Mouse (Mus musculus) thymus, postnatal 36 days (tissue): ENCODE data around the gene Polr1e.
"Not testable (repeated sequence)": the region's sequence is repeated elsewhere in the genome, so short reads cannot be mapped to it uniquely, and the experiment has no call there.

ENCODE experiments used
- DNase-seq, 2 experiments: peaks; one replicate each; pipeline ENCODE4 v3.0.0; 2022; ENCODE audit warnings: mixed read lengths in 2 of 2

The Polr1e gene

GRCm38 (mm10) chr4:45010806-45011415 lies 7.5 kb upstream of the Polr1e start:
- DNase-seq = no peak

- no peak for DNase-seq
Observed at GRCm38 (mm10) chr4:45011581-45012104, 6.7 kb upstream of the Polr1e start.

DNA sequence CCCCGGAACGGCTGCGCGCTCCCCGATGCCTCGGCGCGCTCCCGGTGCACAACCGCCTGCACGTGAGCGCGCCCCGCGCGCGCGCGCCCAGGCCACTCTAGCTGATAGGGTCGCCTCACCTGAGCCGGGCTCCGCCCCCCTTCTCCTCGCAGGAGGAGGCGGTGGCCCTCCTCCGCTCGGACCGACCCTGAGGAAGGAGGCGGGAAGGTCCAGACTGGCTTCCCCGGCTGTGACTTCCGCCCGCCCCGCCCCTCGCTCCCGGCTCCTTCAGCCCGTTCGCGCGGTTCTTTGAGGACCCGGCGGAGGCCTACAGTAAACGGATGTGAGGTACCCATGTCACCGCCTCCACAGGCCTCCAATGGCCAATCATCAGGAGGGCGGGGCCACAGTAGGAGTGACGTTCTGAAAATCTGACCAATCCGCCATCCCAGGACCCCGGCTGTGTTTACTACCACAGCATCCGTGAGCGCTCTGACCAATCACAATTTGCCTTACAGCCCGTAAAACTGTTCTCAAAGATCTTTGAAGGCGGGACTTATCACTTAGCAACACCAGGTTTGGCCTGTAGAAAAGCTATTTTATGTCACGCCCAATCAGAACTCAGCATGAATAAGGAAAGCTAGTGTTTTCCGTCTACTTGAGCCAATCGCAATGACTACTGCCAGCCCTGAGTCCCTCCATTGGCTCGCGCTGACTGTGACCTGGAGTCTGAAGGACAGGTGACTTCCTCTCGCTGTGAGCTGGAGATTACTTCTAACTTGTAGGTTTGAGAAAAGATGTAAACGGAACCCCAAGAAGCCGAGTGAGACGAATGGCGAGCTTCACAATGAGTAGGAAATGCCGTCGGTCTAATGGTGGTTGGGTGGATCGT lies 6.0 kb upstream of the Polr1e start, which contains the start of gene Zbtb5:
Gene Zbtb5, minus strand, starts transcription at position 308 of the 871 bp plus-strand sequence.
- DNase-seq = peak; percentile 98 to 100

- no peak for DNase-seq
Observed at GRCm38 (mm10) chr4:45013031-45013431, 5.4 kb upstream of the Polr1e start.

DNA sequence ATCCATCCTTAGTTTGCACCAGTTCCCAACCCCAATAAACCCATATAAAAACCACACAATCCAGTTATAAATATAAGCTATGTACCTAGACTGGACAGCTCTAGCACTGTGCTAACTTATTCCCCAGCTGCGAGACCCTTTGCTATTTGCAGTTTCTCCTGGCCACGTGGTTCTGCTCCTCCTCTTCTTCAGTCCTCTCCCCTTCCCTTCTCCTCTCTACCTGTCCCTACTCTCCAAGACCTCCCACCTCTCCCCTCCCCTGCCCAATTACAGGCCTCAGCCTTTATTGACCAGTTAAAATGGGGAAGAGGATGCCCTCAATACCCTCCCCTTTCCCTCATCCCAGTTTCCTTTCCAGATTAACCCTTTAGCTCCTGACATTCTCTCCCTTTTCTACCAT lies 4.8 kb upstream of the Polr1e start:
- no peak for DNase-seq

DNA sequence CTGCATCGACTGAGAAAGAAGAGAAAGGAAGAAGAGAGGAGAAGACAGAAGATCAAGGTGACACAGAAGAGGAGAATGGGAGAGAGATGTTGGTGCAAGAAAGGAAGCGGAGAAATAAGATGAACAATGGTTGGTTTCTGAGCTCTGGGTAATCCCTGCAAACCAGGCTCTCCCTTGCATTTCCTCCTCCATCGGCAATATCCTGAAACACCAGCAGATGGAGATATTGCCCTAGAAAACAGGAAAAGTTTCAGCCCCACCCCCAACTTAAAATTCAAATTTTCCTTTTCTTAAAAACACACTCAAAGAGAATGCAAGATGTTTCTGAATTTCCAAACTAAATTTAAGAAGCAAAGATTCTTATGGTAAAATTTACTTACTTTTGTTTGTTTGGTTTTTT lies 2.8 kb upstream of the Polr1e start:
- peak in 1 of 2 experiments; percentile 24 for DNase-seq

- no peak for DNase-seq
Observed at GRCm38 (mm10) chr4:45019009-45019408, 626 bp downstream of the Polr1e start.

- DNase-seq = no peak
Observed at GRCm38 (mm10) chr4:45026459-45026858, 8.1 kb downstream of the Polr1e start.

DNA sequence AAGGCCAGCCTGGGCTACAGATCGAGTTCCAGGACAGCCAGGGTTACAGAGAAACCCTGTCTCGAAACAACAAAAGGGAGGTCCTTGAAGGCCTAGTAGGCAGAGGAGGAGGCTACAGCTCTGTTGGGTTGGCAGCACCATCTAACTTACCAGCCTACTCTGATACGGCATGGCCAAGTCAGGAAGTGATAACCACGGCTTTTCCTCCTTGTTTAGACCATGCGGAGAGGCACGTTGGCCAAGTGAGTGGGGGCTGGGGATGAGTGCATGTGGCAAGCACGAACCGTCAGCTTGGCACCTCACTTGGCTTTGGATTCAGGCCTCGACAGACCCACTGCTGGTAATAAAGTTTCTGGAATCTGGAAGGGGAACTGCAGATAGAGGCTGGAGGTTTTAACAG lies 14.2 kb downstream of the Polr1e start:
- no peak for DNase-seq

- DNase-seq = no peak
Observed at GRCm38 (mm10) chr4:45034693-45035628, 16.6 kb downstream of the Polr1e start.

GRCm38 (mm10) chr4:45036048-45036447 lies 17.7 kb downstream of the Polr1e start:
- DNase-seq = no peak

- DNase-seq = no peak
Observed at GRCm38 (mm10) chr4:45036571-45036970, 18.2 kb downstream of the Polr1e start.

- DNase-seq = no peak
Observed at GRCm38 (mm10) chr4:45037455-45038410, 19.4 kb downstream of the Polr1e start.

DNA sequence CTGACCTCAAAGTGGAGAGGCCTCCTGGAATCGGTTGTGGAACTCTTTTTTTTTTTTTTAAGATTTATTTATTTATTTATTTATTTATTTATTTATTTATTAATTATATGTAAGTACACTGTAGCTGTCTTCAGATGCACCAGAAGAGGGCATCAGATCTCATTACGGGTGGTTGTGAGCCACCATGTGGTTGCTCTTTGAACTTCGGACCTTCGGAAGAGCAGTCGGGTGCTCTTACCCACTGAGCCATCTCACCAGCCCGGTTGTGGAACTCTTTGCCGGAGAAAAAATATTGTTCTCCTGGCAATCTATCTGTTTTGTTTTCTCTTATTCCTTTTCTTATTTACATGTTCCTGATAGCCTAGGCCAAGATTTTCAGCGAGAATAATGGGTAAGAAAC lies 20.5 kb downstream of the Polr1e start:
- not testable (repeated sequence) for DNase-seq

GRCm38 (mm10) chr4:45039546-45039945 lies 21.2 kb downstream of the Polr1e start:
- DNase-seq = not testable (repeated sequence)

DNA sequence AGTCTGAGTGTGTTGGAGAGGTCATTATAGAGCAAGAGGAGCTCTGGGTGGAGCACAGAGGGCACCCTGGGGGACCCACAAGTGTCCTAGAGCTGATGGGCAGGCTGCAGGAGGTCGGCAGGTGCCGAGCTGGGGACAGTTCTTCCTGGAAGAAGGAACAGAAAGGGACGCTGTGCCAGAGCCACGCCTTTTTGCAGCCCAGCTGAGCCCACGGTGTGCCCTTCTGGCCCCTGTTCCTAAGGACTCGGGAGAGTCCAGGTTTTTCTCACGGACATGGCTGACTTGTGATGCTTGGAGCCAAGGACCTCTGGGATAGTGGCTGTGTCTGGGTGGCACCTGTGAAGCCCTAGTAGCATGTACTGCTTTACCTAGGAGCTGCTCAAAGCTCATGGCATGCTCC lies 22.4 kb downstream of the Polr1e start:
- DNase-seq = no peak

DNA sequence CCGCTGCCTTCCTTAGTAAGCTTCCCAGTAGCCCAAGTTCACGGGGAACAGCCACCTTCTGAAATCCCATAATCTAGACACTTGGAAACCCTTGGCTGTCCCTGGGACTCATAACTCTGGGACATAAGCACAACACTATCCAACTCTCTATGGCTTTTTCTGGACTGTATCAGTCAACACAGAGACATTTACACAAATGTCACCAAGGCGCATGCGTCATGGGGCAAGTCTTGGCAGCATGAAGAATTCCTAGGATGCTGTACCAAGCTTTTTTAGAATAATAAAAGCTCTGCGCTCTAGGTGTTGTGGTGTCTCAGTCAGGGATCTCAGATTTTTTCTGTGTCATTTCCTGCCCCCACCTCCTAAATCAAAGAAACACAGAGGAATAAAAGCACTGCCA lies 28.3 kb downstream of the Polr1e start:
- no peak for DNase-seq

DNA sequence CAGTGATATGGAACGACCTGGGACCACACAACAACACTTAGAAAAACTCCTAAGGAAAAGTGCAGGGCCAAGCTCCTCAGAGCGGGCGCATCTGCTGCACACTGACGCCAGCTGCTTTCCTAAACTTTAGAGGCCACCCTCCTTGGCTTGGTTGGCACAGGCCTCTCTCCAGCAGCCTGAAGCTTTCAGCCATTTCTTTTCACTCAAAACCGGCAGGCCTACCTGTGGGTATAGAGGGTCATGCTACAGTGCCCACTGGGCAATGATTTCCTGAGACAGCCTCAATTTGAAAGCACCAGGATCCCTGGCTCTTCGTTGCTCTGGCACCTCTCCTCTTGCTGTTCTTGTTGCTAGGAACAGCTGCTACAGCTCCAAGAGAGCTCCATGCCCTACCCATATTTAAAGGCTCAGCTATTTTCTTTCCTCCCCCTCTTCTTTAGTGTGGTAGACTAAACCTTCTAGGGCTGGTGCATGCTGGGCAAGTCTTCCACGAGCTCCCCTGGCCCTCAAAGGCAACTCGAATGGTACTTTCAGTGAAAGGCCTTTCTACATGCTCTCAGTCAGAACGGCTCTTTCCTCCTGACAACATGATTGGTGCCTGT lies 29.0 kb downstream of the Polr1e start:
- DNase-seq = no peak

DNA sequence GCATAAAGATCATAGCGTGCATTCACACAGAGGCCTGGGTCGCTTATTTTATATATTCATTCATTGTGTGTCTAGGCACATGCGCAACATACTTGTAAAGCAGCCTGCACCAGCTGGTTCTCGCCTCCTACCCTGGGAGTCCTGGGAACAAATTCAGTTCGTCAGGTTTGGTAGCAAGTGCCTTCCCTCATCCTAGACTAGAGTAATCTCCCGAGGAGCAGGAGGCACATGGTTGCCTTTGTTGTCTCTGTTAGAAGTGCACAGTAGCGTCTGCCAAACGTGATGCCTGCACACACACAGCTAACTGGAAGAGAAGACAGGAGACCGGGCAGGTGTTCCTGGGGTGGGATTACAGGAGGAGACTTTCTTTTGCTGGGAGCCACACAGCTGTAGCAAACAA lies 29.6 kb downstream of the Polr1e start:
- no peak for DNase-seq

DNA sequence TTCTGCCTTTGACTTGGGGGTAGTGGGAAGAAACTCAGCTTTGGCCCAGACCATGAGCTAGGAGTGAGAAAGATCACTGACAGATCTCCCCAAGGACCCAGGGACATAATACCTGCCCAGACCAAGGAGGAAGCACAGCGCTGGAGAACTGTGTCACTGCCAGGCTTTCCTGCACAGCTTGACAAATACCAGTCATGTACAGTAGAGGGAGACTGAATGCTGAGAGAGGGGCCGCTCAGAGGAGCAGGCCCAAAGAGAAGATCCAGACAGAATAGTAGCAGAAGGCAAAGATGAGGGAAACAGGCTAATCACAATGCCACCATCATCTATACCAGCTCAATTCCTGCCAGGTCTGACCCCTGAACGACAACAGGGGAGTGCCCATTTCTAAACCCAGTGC lies 36.5 kb downstream of the Polr1e start:
- no peak for DNase-seq

DNA sequence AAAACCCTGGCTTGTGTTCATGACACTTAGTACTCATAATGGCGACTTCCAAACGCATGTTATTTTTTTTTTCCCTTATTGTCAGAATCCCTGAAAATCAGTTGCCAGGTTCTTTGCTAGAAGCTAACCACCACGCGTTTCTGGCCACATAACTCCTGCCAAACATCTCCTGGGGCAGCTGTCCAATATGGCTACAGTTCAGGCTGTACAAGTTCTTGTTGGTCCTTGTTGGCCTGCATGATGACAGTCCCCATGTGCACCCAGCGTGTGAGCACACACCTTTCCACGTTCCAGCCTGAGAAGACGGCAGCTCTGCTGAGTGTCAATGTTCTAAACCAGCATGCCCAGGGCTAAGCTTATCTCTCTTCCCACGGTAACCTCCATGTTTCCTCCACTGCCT lies 37.1 kb downstream of the Polr1e start:
- DNase-seq = no peak
